Mouse (Mus musculus): ENCODE measurements around the gene Tenm4.

DNA sequence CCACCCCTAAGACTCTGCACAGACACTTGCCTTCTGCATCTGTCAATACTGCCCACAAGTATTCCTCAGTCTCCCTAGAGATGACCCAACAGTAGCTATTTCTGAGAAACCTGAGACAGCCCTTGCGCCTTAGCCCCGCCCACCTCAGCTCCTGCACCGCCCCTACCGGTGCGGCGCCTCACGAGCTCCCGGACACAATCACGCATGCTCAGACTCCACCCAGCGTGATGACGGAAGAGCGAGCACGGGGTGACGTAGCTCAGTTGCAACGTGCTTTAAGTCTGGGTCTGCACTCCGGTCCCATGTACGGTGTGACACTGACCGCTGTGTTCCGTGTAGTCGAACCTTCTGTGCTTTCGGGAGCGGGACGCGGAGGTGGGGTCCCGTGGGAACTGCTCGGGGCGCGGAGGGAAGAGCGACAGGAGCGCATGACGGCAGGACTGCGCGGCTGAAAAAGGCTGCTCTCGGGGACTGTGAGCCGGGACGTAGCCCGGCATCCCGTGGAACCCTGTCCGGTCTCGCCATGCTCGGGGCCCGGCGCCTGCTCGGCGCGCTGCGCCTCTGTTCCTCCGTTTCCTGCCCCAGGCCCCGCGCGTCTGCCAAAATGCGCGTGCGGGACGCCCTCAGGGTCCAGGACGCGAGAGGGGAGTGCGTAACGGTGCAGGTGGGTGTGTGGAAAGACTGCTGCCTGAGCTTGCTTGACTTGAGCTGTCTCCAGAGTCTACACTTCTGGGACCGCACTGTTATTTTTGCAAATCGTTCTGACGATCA lies 780.4 kb downstream of the Tenm4 start, which contains the start of gene Nars2:
- TF ChIP-seq MEF2A (IDR thresholded peaks at IDR 0.05; ENCODE audit: extremely low read depth, insufficient replicate concordance, low read depth, low read length, poor library complexity, severe bottlenecking) (no peak), E2F4 (IDR thresholded peaks at IDR 0.05; ENCODE audit: borderline replicate concordance, low read depth, low read length) (no peak)
